Mouse (Mus musculus) telencephalon, adult 2 months (tissue): Measurements from ENCODE around the gene Gale.

ENCODE experiments used
- DNase-seq: peaks from one replicate; pipeline ENCODE4 v3.0.0-alpha.2; 2011; ENCODE audit warnings: low read depth, low spot score

The Gale gene

DNA sequence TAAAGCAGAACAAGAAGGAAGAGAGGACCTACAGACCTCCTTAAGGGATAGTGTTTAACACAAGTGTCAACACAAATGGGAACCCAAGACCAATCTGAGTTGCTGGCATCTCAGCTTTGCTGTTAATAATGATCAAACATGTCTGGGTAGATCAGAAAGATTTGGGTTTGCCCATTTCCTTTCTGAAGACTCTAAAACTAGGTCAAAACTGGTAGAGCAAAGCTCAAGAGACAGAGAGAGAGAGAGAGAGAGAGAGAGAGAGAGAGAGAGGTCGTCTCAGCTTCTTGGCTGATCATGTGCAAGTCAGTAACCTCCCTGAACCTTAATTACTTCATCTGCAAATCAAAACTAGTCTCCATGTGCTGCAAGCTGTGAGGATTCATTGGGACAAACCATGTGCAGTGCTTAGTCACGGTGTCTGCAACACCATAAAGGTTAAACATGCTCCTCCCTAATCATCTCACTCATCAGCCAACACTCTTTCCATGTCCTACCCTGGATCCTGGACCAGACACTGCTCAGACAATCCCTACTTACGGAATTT, 52.6 kb downstream of the Gale start:
- DNase-seq, result no peak
